Mouse (Mus musculus): ENCODE measurements around the gene 2410002F23Rik. TPM values are rescaled to one million over a fixed set of nuclear protein-coding genes. Genes with fewer than 3 reads are reported as not detected.
"Not testable (repeated sequence)": the region's sequence is repeated elsewhere in the genome, so short reads cannot be mapped to it uniquely, and the experiment has no call there.

2410002F23Rik gene
- polyA plus RNA-seq, 2 experiments: 163 to 315 TPM

- Histone ChIP-seq H3K4me3 (replicated peaks; ENCODE audit: low read length) (no peak overlapping the region), H3K27ac (replicated peaks; ENCODE audit: low read depth, low read length) (no peak overlapping the region), H3K4me2 (replicated peaks; ENCODE audit: low read depth, low read length, severe bottlenecking) (no peak overlapping the region), H3K9ac (ENCODE audit: low read depth, low read length, severe bottlenecking) (no peak overlapping the region), H3K27me3 (ENCODE audit: control insufficient read depth, insufficient read depth, low read length) (no peaks in the 10 kb centered on the region), H3K4me1 (ENCODE audit: control insufficient read depth, insufficient read depth, low read length) (no peaks in the 10 kb centered on the region), H3K9me3 (ENCODE audit: control insufficient read depth, low read length) (no peaks in the 10 kb centered on the region), H3K36me3 (ENCODE audit: control insufficient read depth, insufficient read depth, low read length) (no peaks in the 10 kb centered on the region)
- DNase-seq (ENCODE audit: low spot score) (no peak), ATAC-seq (ENCODE audit: low FRiP score, low read depth) (no peak)
- WGBS: 85% methylated on average over 7 of the region's 7 CpGs
- no peak for TF ChIP-seq POLR2A (IDR thresholded peaks at IDR 0.05; ENCODE audit: borderline replicate concordance, extremely low read depth, insufficient read depth, insufficient read length)
Measured at GRCm38 (mm10) chr7:44287760-44288159, 41.2 kb downstream of the 2410002F23Rik start.

GRCm38 (mm10) chr7:44290986-44291385, 44.5 kb downstream of the 2410002F23Rik start:
- 71% methylated on average over 4 of the region's 4 CpGs for WGBS
- Histone ChIP-seq H3K27me3 (ENCODE audit: control insufficient read depth, insufficient read depth, low read length) (no peaks in the 10 kb centered on the region), H3K36me3 (ENCODE audit: control insufficient read depth, insufficient read depth, low read length) (no peaks in the 10 kb centered on the region), H3K4me1 (ENCODE audit: control insufficient read depth, insufficient read depth, low read length) (no peaks in the 10 kb centered on the region), H3K9me3 (ENCODE audit: control insufficient read depth, low read length) (no peaks in the 10 kb centered on the region), H3K9ac (ENCODE audit: low read depth, low read length, severe bottlenecking) (no peak overlapping the region), H3K4me2 (replicated peaks; ENCODE audit: low read depth, low read length, severe bottlenecking) (no peak overlapping the region), H3K27ac (replicated peaks; ENCODE audit: low read depth, low read length) (no peak overlapping the region), H3K4me3 (replicated peaks; ENCODE audit: low read length) (no peak overlapping the region)
- ATAC-seq (ENCODE audit: low FRiP score, low read depth) (no peak), DNase-seq (ENCODE audit: low spot score) (no peak)
- TF ChIP-seq POLR2A (IDR thresholded peaks at IDR 0.05; ENCODE audit: borderline replicate concordance, extremely low read depth, insufficient read depth, insufficient read length): no peak

DNA sequence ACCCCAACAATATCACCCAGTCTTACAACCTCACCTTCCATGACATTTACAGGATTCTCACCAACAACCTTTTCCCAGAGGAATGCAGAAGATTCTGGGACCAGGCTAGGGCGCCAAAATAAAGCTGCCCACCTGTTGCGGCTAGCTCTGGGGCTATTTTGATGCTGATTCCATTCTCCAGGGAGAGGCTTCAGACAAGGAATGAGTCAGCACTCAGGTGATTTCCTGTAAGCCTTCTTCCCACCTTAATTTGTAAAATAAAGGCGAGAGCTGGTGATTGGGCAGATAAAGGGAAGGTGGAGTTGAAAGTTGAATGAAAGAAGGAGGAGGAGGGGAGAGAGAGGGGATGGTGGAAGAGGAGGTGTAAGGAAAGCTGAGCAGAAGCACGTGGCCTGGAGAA, 44.9 kb downstream of the 2410002F23Rik start:
- H3K9ac ChIP-seq (ENCODE audit: low read depth, low read length, severe bottlenecking): no peak overlapping the region
- no peak for TF ChIP-seq POLR2A (IDR thresholded peaks at IDR 0.05; ENCODE audit: borderline replicate concordance, extremely low read depth, insufficient read depth, insufficient read length)
- WGBS: 54% methylated on average over 4 of the region's 4 CpGs
- DNase-seq (ENCODE audit: low spot score) (no peak), ATAC-seq (ENCODE audit: low FRiP score, low read depth) (no peak)
- no peak overlapping the region for H3K4me2 ChIP-seq (replicated peaks; ENCODE audit: low read depth, low read length, severe bottlenecking)
- H3K9me3 ChIP-seq (ENCODE audit: control insufficient read depth, low read length): no peaks in the 10 kb centered on the region
- H3K27ac ChIP-seq (replicated peaks; ENCODE audit: low read depth, low read length): no peak overlapping the region
- H3K4me3 ChIP-seq (replicated peaks; ENCODE audit: low read length): no peak overlapping the region
- no peaks in the 10 kb centered on the region for H3K27me3 ChIP-seq (ENCODE audit: control insufficient read depth, insufficient read depth, low read length)
- no peaks in the 10 kb centered on the region for H3K4me1 ChIP-seq (ENCODE audit: control insufficient read depth, insufficient read depth, low read length)
- no peaks in the 10 kb centered on the region for H3K36me3 ChIP-seq (ENCODE audit: control insufficient read depth, insufficient read depth, low read length)

DNA sequence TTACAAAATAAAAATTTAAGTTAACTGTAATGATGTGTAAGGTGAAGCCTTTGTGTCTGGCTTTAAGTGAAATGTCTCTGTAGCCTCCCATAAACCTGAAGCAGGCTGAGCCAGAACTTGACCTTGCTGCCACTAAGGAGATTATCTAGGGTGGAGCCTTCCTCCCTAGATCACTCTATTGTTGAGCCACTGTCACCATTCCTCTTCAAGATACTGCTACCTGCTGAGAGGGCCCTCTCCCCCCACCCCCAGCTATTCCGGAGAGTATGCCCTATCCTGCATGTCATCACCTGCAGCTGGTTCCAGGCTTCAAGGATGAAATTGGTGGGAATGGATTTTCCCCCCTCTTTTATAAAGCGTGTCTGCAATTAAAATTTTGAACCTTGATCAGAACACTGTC, 51.0 kb downstream of the 2410002F23Rik start:
- H3K27me3 ChIP-seq (ENCODE audit: control insufficient read depth, insufficient read depth, low read length); H3K9ac ChIP-seq (ENCODE audit: low read depth, low read length, severe bottlenecking); H3K4me2 ChIP-seq (replicated peaks; ENCODE audit: low read depth, low read length, severe bottlenecking); H3K4me3 ChIP-seq (replicated peaks; ENCODE audit: low read length); H3K9me3 ChIP-seq (ENCODE audit: control insufficient read depth, low read length); DNase-seq (ENCODE audit: low spot score); ATAC-seq (ENCODE audit: low FRiP score, low read depth); H3K36me3 ChIP-seq (ENCODE audit: control insufficient read depth, insufficient read depth, low read length); H3K27ac ChIP-seq (replicated peaks; ENCODE audit: low read depth, low read length); H3K4me1 ChIP-seq (ENCODE audit: control insufficient read depth, insufficient read depth, low read length): not testable (repeated sequence)
- WGBS: 75% methylated on average over 2 of the region's 2 CpGs

Other genes with a start within 250 kb of the 2410002F23Rik start
- 0.05 and 0.20 TPM in 2 replicates for gene Klk1b26, start 234.6 kb upstream of the 2410002F23Rik start, polyA plus RNA-seq (2012; rRNA removed)
- 0.14 and 0.36 TPM in 2 replicates for gene Klk1b26, start 234.6 kb upstream of the 2410002F23Rik start, polyA plus RNA-seq (2014; fragmentation: Nextera tagmentation; extraction: Ambion mirVana)
- not detected in 2 replicates for gene Klk1b27, start 194.4 kb upstream of the 2410002F23Rik start, polyA plus RNA-seq (2012; rRNA removed)
- not detected in 2 replicates for gene Klk1b27, start 194.4 kb upstream of the 2410002F23Rik start, polyA plus RNA-seq (2014; fragmentation: Nextera tagmentation; extraction: Ambion mirVana)
- not detected in 2 replicates for gene Klk1b21, start 144.4 kb upstream of the 2410002F23Rik start, polyA plus RNA-seq (2012; rRNA removed)
- gene Klk1b21, start 144.4 kb upstream of the 2410002F23Rik start, polyA plus RNA-seq (2014; fragmentation: Nextera tagmentation; extraction: Ambion mirVana): not detected in 2 replicates
- not detected in 2 replicates for gene Klk1b22, start 134.0 kb upstream of the 2410002F23Rik start, polyA plus RNA-seq (2012; rRNA removed)
- gene Klk1b22, start 134.0 kb upstream of the 2410002F23Rik start, polyA plus RNA-seq (2014; fragmentation: Nextera tagmentation; extraction: Ambion mirVana): not detected in 2 replicates
- gene Klk1b16, start 110.0 kb upstream of the 2410002F23Rik start, polyA plus RNA-seq (2012; rRNA removed): not detected in 2 replicates
- not detected in 2 replicates for gene Klk1b16, start 110.0 kb upstream of the 2410002F23Rik start, polyA plus RNA-seq (2014; fragmentation: Nextera tagmentation; extraction: Ambion mirVana)
- gene Klk1b24, start 58.5 kb upstream of the 2410002F23Rik start, polyA plus RNA-seq (2012; rRNA removed): 0.08 and 0.17 TPM in 2 replicates
- not detected in 2 replicates for gene Klk1b24, start 58.5 kb upstream of the 2410002F23Rik start, polyA plus RNA-seq (2014; fragmentation: Nextera tagmentation; extraction: Ambion mirVana)
- gene Klk1b3, start 48.5 kb upstream of the 2410002F23Rik start, polyA plus RNA-seq (2012; rRNA removed): not detected in 2 replicates
- not detected in 2 replicates for gene Klk1b3, start 48.5 kb upstream of the 2410002F23Rik start, polyA plus RNA-seq (2014; fragmentation: Nextera tagmentation; extraction: Ambion mirVana)
- gene Klk1b4, start 39.3 kb upstream of the 2410002F23Rik start, polyA plus RNA-seq (2012; rRNA removed): not detected in 2 replicates
- gene Klk1b4, start 39.3 kb upstream of the 2410002F23Rik start, polyA plus RNA-seq (2014; fragmentation: Nextera tagmentation; extraction: Ambion mirVana): not detected in 2 replicates
- not detected in 2 replicates for gene Klk1b5, start 30.8 kb upstream of the 2410002F23Rik start, polyA plus RNA-seq (2012; rRNA removed)
- not detected in 2 replicates for gene Klk1b5, start 30.8 kb upstream of the 2410002F23Rik start, polyA plus RNA-seq (2014; fragmentation: Nextera tagmentation; extraction: Ambion mirVana)
- gene Klk1, start 21.4 kb upstream of the 2410002F23Rik start, polyA plus RNA-seq (2012; rRNA removed): 0.27 TPM in 1 of 2 replicates, not detected in the other
- not detected in 2 replicates for gene Klk1, start 21.4 kb upstream of the 2410002F23Rik start, polyA plus RNA-seq (2014; fragmentation: Nextera tagmentation; extraction: Ambion mirVana)
- gene Gm36864, start 10.5 kb upstream of the 2410002F23Rik start, polyA plus RNA-seq (2012; rRNA removed): not detected in 2 replicates
- gene Gm36864, start 10.5 kb upstream of the 2410002F23Rik start, polyA plus RNA-seq (2014; fragmentation: Nextera tagmentation; extraction: Ambion mirVana): not detected in 2 replicates
- 1.3 and 1.4 TPM in 2 replicates for gene 1700028J19Rik, start within 50 bp of the 2410002F23Rik start, polyA plus RNA-seq (2012; rRNA removed)
- 0.53 and 1.3 TPM in 2 replicates for gene 1700028J19Rik, start within 50 bp of the 2410002F23Rik start, polyA plus RNA-seq (2014; fragmentation: Nextera tagmentation; extraction: Ambion mirVana)
- 0.09 and 0.25 TPM in 2 replicates for gene Acp4, start 10.7 kb downstream of the 2410002F23Rik start, polyA plus RNA-seq (2012; rRNA removed)
- gene Acp4, start 10.7 kb downstream of the 2410002F23Rik start, polyA plus RNA-seq (2014; fragmentation: Nextera tagmentation; extraction: Ambion mirVana): 0.11 and 0.25 TPM in 2 replicates
- gene Gm15517, start 14.7 kb downstream of the 2410002F23Rik start, polyA plus RNA-seq (2012; rRNA removed): not detected in 2 replicates
- not detected in 2 replicates for gene Gm15517, start 14.7 kb downstream of the 2410002F23Rik start, polyA plus RNA-seq (2014; fragmentation: Nextera tagmentation; extraction: Ambion mirVana)
- gene Clec11a, start 60.2 kb downstream of the 2410002F23Rik start, polyA plus RNA-seq (2012; rRNA removed): 21.2 and 22.8 TPM in 2 replicates
- gene Clec11a, start 60.2 kb downstream of the 2410002F23Rik start, polyA plus RNA-seq (2014; fragmentation: Nextera tagmentation; extraction: Ambion mirVana): 12.4 and 15.5 TPM in 2 replicates
- 13.6 and 18.2 TPM in 2 replicates for gene Shank1, start 63.5 kb downstream of the 2410002F23Rik start, polyA plus RNA-seq (2012; rRNA removed)
- gene Shank1, start 63.5 kb downstream of the 2410002F23Rik start, polyA plus RNA-seq (2014; fragmentation: Nextera tagmentation; extraction: Ambion mirVana): 4.0 and 4.3 TPM in 2 replicates
- 3.3 and 3.8 TPM in 2 replicates for gene Syt3, start 137.4 kb downstream of the 2410002F23Rik start, polyA plus RNA-seq (2012; rRNA removed)
- 2.2 and 4.6 TPM in 2 replicates for gene Syt3, start 137.4 kb downstream of the 2410002F23Rik start, polyA plus RNA-seq (2014; fragmentation: Nextera tagmentation; extraction: Ambion mirVana)
- 2.1 and 2.7 TPM in 2 replicates for gene 1700008O03Rik, start 139.1 kb downstream of the 2410002F23Rik start, polyA plus RNA-seq (2012; rRNA removed)
- gene 1700008O03Rik, start 139.1 kb downstream of the 2410002F23Rik start, polyA plus RNA-seq (2014; fragmentation: Nextera tagmentation; extraction: Ambion mirVana): 0.67 and 0.73 TPM in 2 replicates
- 15.3 and 23.0 TPM in 2 replicates for gene Lrrc4b, start 182.3 kb downstream of the 2410002F23Rik start, polyA plus RNA-seq (2012; rRNA removed)
- gene Lrrc4b, start 182.3 kb downstream of the 2410002F23Rik start, polyA plus RNA-seq (2014; fragmentation: Nextera tagmentation; extraction: Ambion mirVana): 1.6 and 1.8 TPM in 2 replicates
- gene Aspdh, start 218.7 kb downstream of the 2410002F23Rik start, polyA plus RNA-seq (2012; rRNA removed): 1.8 and 3.1 TPM in 2 replicates
- 0.37 and 0.58 TPM in 2 replicates for gene Aspdh, start 218.7 kb downstream of the 2410002F23Rik start, polyA plus RNA-seq (2014; fragmentation: Nextera tagmentation; extraction: Ambion mirVana)
- gene Josd2, start 221.3 kb downstream of the 2410002F23Rik start, polyA plus RNA-seq (2012; rRNA removed): 167 and 215 TPM in 2 replicates
- gene Josd2, start 221.3 kb downstream of the 2410002F23Rik start, polyA plus RNA-seq (2014; fragmentation: Nextera tagmentation; extraction: Ambion mirVana): 78.9 and 81.5 TPM in 2 replicates
- gene Emc10, start 249.8 kb downstream of the 2410002F23Rik start, polyA plus RNA-seq (2012; rRNA removed): 182 and 265 TPM in 2 replicates
- 149 and 151 TPM in 2 replicates for gene Emc10, start 249.8 kb downstream of the 2410002F23Rik start, polyA plus RNA-seq (2014; fragmentation: Nextera tagmentation; extraction: Ambion mirVana)
- gene Fam71e1, start 249.9 kb downstream of the 2410002F23Rik start, polyA plus RNA-seq (2012; rRNA removed): 19.8 and 21.5 TPM in 2 replicates
- gene Fam71e1, start 249.9 kb downstream of the 2410002F23Rik start, polyA plus RNA-seq (2014; fragmentation: Nextera tagmentation; extraction: Ambion mirVana): 12.2 and 13.6 TPM in 2 replicates